Mouse (Mus musculus): ENCODE data around the gene Pgpep1.

GRCm38 (mm10) chr8:70663691-70664090 is 3.5 kb upstream of the Pgpep1 start:
- TF ChIP-seq ETS1 (conservative IDR thresholded peaks at IDR 0.05; ENCODE audit: low read depth, low read length) (no peak), ZC3H11A (IDR thresholded peaks at IDR 0.05; ENCODE audit: low read depth, low read length) (no peak), CTCF (conservative IDR thresholded peaks at IDR 0.05 in 1 of 2, IDR thresholded peaks at IDR 0.05 in 1 of 2; ENCODE audit: low read depth in 2 of 2, low read length in 2 of 2) (no peak), POLR2A (IDR thresholded peaks at IDR 0.05; ENCODE audit: low read depth, low read length) (no peak), EP300 (IDR thresholded peaks at IDR 0.05; ENCODE audit: low read length) (no peak), MAFK (IDR thresholded peaks at IDR 0.05; ENCODE audit: insufficient replicate concordance, low read length) (no peak), POLR2AphosphoS2 (IDR thresholded peaks at IDR 0.05; ENCODE audit: low read depth, low read length) (no peak)
